Mouse (Mus musculus): ENCODE results near the gene Hnrnpk. TPM values are rescaled to one million over a fixed set of nuclear protein-coding genes. Genes with fewer than 3 reads are reported as not detected.

The Hnrnpk gene
- total and polyA plus RNA-seq, 3 experiments = 411 to 1,549 (median 1,174) TPM

DNA sequence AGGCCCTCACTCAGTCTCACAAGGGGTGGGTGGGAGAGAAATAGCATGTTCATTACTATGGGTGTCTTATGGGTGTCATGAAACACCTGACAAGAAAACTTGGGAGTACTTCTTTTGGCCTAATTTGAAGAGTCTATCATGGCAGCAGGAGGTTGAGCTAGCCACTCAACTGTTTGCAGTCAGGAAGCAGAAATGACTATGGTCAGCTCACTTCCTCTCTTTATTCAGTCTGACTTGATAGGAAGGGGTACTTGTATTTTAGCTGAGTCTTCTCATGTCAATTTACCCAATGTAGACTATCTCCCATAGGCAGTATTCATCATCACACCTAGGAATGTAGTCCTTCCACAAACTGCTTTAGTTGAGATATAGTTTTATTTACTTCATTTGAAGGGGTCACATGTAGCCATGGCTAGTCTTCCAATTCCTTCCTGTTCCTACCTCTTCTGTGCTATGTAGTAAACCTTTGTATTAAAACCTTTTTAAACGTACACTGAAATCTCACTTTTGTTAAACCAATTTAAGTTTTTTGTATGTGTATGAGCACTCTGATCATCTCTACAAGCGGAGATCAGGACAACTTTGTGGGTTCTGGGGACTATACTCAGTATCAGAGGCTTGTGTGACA lies 13.7 kb downstream of the Hnrnpk start:
- Histone ChIP-seq H3K36me3 (replicated peaks in 1 of 2; ENCODE audit: control insufficient read depth in 1 of 2, insufficient read depth in 1 of 2, low read length in 1 of 2) (peaks cover 22 to 55% of the 10 kb centered on the region in 2 experiments), H3K9me3 (replicated peaks; ENCODE audit: low read length) (no peaks in the 10 kb centered on the region), H3K27ac (ENCODE audit: insufficient read depth, low read depth) (no peak overlapping the region), H3K27me3 (replicated peaks) (no peaks in the 10 kb centered on the region), H3K4me2 (ENCODE audit: insufficient read depth, low read depth, poor library complexity, severe bottlenecking) (no peak overlapping the region), H3K4me3 (replicated peaks in 1 of 3; ENCODE audit: low read depth in 2 of 3, low read length in 2 of 3, poor library complexity in 1 of 3) (no peak overlapping the region), H3K79me2 (replicated peaks; ENCODE audit: control insufficient read depth, extremely low read depth, insufficient read depth, poor library complexity, severe bottlenecking) (peaks cover 3% of the 10 kb centered on the region; the same call in 1 of the 2 replicates), H3K9ac (ENCODE audit: insufficient read depth, low read depth) (no peak overlapping the region), H3K4me1 (ENCODE audit: control insufficient read depth in 1 of 2, insufficient read depth in 2 of 2) (no peaks in the 10 kb centered on the region; a peak in 2 of 4 replicates)
- DNase-seq (ENCODE audit: extremely low read depth) = peak; percentile 37
- dilution Hi-C loops (cut with MboI; ENCODE audit: extremely low pct_ligation_motif_present, extremely low pct_unique_long_range_greater_than_20kb, low sequenced_read_pairs) (no loop called here), in situ Hi-C loops (cut with MboI; ENCODE audit: low pct_ligation_motif_present, low pct_unique_long_range_greater_than_20kb, low sequenced_read_pairs) (loop anchor here (10.0 to 25.0 kb wide), 3 partner anchors 152 to 235 kb away; partner anchors contain the start of gene Idnk)
- TF ChIP-seq MYC (IDR thresholded peaks at IDR 0.05; ENCODE audit: low read depth, low read length) = no peak
- no peak for TF ChIP-seq NRF1 (IDR thresholded peaks at IDR 0.05; ENCODE audit: low read depth, low read length)
- TF ChIP-seq KAT2A (IDR thresholded peaks at IDR 0.05; ENCODE audit: insufficient replicate concordance, low read length) = no peak
- no peak for TF ChIP-seq USF1 (IDR thresholded peaks at IDR 0.05; ENCODE audit: low read depth, low read length)
- TF ChIP-seq ZMIZ1 (IDR thresholded peaks at IDR 0.05; ENCODE audit: low read depth, low read length) = no peak; the same call in 1 of the 2 replicates
- TF ChIP-seq CHD2 (IDR thresholded peaks at IDR 0.05; ENCODE audit: low read length) = no peak
- peak; percentile 87 for TF ChIP-seq POLR2AphosphoS2 (IDR thresholded peaks at IDR 0.05; ENCODE audit: low read depth, low read length)

DNA sequence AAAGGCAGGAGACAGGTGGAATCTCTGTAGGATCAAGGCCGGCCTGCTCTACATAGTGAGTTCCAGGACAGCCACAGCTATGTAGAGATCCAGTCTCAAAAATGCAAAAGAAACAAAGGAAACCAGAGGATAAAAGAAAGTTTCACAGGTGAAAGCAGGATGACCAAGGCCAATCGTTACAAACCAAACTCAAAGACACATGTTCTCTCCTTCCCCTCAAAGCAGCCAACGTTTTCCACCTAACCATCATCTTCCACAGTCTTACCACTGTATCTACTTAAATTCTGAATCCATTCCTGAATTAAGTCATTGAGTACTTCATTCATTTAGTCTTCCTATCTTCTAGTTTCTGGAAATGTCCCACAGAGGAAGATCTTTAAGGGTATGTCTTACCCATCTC lies 14.8 kb downstream of the Hnrnpk start:
- Histone ChIP-seq H3K27me3 (replicated peaks) (no peaks in the 10 kb centered on the region), H3K4me1 (ENCODE audit: control insufficient read depth in 1 of 2, insufficient read depth in 2 of 2) (no peaks in the 10 kb centered on the region; a peak in 2 of 4 replicates), H3K79me2 (replicated peaks; ENCODE audit: control insufficient read depth, extremely low read depth, insufficient read depth, poor library complexity, severe bottlenecking) (no peaks in the 10 kb centered on the region), H3K9me3 (replicated peaks; ENCODE audit: low read length) (no peaks in the 10 kb centered on the region), H3K9ac (ENCODE audit: insufficient read depth, low read depth) (no peak overlapping the region), H3K4me3 (replicated peaks in 1 of 3; ENCODE audit: low read depth in 2 of 3, low read length in 2 of 3, poor library complexity in 1 of 3) (no peak overlapping the region), H3K27ac (ENCODE audit: insufficient read depth, low read depth) (no peak overlapping the region), H3K36me3 (replicated peaks in 1 of 2; ENCODE audit: control insufficient read depth in 1 of 2, insufficient read depth in 1 of 2, low read length in 1 of 2) (peaks cover 16 to 46% of the 10 kb centered on the region in 2 experiments), H3K4me2 (ENCODE audit: insufficient read depth, low read depth, poor library complexity, severe bottlenecking) (no peak overlapping the region)
- DNase-seq (ENCODE audit: extremely low read depth) = no peak
- dilution Hi-C loops (cut with MboI; ENCODE audit: extremely low pct_ligation_motif_present, extremely low pct_unique_long_range_greater_than_20kb, low sequenced_read_pairs) = no loop called here
- in situ Hi-C loops (cut with MboI; ENCODE audit: low pct_ligation_motif_present, low pct_unique_long_range_greater_than_20kb, low sequenced_read_pairs) = loop anchor here (10.0 to 25.0 kb wide), 3 partner anchors 151 to 234 kb away; partner anchors contain the start of gene Idnk
- TF ChIP-seq SMC3 (IDR thresholded peaks at IDR 0.05; ENCODE audit: low read depth, low read length) = no peak
- no peak for TF ChIP-seq MAX (IDR thresholded peaks at IDR 0.05; ENCODE audit: low read length)
- no peak for TF ChIP-seq POLR2A (IDR thresholded peaks at IDR 0.05; ENCODE audit: low read depth, low read length)
- no peak for TF ChIP-seq ZNF384 (IDR thresholded peaks at IDR 0.05; ENCODE audit: low read depth, low read length)
- no peak for TF ChIP-seq CTCF (conservative IDR thresholded peaks at IDR 0.05 in 1 of 2, IDR thresholded peaks at IDR 0.05 in 1 of 2; ENCODE audit: low read depth in 2 of 2, low read length in 2 of 2)
- no peak for TF ChIP-seq EP300 (IDR thresholded peaks at IDR 0.05; ENCODE audit: low read length)
- no peak for TF ChIP-seq USF1 (IDR thresholded peaks at IDR 0.05; ENCODE audit: low read depth, low read length)
- TF ChIP-seq ETS1 (conservative IDR thresholded peaks at IDR 0.05; ENCODE audit: low read depth, low read length) = no peak
- no peak for TF ChIP-seq JUN (IDR thresholded peaks at IDR 0.05; ENCODE audit: insufficient read depth, low read depth, low read length)
- TF ChIP-seq CHD1 (IDR thresholded peaks at IDR 0.05; ENCODE audit: low read depth, low read length) = no peak
- TF ChIP-seq SIN3A (IDR thresholded peaks at IDR 0.05; ENCODE audit: low read length) = no peak
- no peak for TF ChIP-seq ZC3H11A (IDR thresholded peaks at IDR 0.05; ENCODE audit: low read depth, low read length)
- TF ChIP-seq MAFK (IDR thresholded peaks at IDR 0.05; ENCODE audit: insufficient replicate concordance, low read length) = no peak
- no peak for TF ChIP-seq HCFC1 (IDR thresholded peaks at IDR 0.05; ENCODE audit: low read depth, low read length)
- no peak for TF ChIP-seq RCOR1 (conservative IDR thresholded peaks at IDR 0.05; ENCODE audit: low read depth, low read length)
- TF ChIP-seq ZKSCAN1 (IDR thresholded peaks at IDR 0.05; ENCODE audit: borderline replicate concordance, low read depth, low read length) = no peak
- no peak for TF ChIP-seq E2F4 (IDR thresholded peaks at IDR 0.05; ENCODE audit: insufficient replicate concordance, low read depth, low read length)
- no peak for TF ChIP-seq MAZ (IDR thresholded peaks at IDR 0.05; ENCODE audit: low read depth, low read length)
- no peak for TF ChIP-seq GABPA (IDR thresholded peaks at IDR 0.05; ENCODE audit: insufficient replicate concordance, low read depth, low read length)

Data from CH12.LX (cell line).